Mouse (Mus musculus): Measurements from ENCODE around the gene Robo1.

The Robo1 gene

DNA sequence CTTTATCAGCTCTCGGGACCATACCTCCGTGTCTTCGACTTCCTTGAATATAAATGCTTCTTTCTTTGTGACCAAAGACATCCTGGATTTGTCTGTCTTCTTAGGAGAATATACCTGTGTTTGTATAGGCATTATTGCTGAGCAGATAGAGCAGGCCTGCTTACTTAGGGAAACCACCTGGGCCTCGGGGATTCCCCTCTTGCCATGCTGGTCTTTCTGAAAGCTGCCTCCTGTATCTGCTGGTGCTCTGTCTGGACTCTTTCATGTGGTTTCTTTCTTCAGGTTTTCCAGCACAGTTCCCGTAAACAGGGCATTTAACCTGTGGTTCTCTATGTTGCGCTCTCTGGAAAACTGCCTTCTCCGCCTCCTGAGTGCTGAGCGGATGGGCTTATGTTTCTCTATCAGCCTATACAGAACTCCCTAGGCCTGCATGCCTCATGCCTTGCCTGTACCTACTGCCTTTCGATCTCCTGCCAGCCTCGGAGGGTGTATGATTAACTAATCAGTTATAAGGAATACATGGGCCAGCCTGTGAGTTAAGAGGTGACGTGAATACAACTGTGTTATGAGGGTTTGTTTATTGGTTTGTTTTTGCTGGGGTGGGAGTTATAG is 370.9 kb downstream of the Robo1 start:
- DNase-seq (ENCODE audit: low spot score): no peak

DNA sequence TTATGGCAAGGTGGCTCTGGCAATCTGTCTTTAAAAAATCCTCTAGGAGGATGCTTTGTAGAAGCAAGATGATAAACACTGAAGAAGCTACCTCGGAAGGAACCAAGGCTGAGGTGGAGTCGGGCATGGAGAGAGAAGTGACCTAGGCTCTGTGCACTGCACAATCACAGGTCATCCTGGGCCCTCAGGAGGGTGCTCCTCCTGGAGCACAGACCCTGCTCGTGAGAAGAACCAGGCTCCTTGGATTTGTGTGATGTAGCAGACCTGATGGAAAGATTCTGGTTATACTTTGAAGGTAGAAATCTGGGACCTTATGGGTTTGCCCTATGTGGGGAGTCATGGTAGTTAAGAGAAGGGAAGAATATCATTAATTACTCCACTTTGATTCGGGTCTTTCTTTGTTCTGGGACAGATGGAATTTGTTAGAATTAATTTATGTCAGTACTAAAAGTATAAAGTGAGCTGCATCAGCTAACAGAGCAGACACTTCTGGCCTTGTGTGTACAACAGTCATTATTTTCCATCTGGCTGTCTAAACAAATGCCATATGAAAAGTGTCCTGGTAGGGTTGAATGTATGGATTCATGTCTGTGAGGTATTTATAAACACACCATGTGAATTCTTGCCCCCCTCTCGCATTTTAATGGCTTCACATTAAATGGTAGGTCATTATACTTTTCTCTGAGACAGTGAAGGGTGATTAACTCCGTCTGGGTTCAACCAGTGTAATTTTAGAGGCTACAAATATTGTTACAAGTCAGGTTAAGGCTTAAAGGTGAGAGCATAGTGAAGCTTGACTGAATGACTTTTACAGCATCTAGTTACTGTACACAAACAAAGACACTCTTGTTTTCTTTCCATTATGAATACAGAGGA is 377.7 kb downstream of the Robo1 start:
- no peak for DNase-seq (ENCODE audit: low spot score)

DNA sequence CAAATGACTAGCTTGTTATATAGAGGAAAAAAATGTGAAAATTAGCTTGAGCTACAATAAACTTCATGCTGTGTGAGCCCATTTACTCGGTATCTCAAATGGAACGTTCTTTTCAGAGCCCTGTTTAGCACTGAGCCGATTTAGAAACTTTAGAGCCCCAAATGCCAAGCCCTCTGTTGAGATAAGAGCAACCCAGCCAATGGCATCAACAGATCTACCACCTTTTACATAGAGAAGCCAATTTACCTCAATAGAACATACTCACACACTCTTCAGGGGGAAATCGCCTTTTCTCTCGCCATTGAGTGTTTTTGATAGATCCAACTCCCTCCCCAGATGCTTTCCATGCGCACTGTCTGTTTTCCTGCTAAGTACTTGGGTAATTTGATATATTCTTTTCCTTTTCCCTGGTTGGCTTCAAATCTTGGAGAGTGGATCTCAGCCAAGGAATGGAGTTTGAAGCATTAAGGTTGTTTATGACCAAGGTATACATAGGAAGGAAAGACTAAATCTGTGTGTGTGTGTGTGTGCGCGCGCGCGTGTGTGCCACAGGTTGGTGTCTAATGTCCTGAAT is 378.5 kb downstream of the Robo1 start:
- DNase-seq (ENCODE audit: low spot score): no peak

DNA sequence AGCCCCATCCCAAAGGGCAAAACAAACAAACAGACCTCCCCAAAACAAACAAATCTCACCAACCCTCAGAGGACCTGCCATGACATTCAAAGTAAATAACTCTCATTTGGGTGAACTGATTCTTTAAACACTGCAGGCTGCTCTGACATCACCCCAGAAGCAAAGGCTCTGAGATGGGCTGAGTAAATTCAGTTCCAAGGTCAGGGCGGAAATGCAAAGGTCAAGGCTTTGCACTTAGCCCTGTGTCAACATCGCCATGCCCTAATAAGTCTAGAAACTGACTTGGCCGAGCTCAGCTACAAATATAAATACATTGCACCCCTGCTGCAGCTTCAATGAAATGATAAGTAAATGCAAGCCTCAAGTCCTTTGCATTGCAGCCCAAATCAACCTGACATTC is 379.5 kb downstream of the Robo1 start:
- DNase-seq (ENCODE audit: low spot score): no peak

DNA sequence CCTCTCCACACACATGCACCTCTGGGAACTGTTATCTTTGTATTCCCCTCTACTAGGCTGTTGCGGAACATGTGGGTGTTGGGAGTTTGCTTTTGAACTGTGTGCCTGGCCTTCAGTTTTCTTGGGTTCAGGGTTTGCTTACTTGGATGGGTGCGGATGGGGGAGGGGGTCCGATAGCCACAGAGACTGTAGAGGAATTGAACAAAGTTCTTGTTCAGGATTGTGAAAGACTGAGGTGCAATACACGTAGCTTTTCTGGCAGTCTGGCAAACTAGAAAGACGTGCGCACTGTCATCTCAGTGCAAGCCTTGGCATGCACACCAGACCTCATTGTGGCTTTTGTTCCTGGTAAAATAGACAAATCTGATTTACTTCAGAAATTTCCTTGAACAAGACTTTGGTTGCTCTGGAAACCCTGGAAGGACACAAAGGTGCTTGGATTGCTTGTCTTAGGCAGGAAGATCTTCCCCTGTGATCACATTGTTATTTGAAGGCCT is 380.1 kb downstream of the Robo1 start:
- no peak for DNase-seq (ENCODE audit: low spot score)

DNA sequence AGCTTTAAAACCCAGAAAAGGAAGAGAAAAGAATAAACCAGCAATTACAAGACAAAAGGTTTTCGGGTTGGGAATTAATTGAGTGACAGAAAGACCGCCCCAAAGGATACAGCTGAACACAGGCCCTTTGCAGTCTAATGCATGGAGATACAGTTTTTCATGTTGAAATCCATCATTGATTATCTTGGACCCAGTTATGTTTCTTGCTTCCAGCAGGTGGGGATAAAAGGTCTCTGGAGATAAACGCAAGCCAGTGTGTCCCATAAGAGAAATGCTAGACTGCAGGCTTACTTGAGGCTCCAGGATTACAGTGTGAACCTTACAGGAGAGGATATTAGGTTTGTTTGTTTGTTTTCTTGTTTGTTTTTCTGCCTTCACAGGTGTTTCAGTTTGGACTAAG is 383.8 kb downstream of the Robo1 start:
- no peak for DNase-seq (ENCODE audit: low spot score)

DNA sequence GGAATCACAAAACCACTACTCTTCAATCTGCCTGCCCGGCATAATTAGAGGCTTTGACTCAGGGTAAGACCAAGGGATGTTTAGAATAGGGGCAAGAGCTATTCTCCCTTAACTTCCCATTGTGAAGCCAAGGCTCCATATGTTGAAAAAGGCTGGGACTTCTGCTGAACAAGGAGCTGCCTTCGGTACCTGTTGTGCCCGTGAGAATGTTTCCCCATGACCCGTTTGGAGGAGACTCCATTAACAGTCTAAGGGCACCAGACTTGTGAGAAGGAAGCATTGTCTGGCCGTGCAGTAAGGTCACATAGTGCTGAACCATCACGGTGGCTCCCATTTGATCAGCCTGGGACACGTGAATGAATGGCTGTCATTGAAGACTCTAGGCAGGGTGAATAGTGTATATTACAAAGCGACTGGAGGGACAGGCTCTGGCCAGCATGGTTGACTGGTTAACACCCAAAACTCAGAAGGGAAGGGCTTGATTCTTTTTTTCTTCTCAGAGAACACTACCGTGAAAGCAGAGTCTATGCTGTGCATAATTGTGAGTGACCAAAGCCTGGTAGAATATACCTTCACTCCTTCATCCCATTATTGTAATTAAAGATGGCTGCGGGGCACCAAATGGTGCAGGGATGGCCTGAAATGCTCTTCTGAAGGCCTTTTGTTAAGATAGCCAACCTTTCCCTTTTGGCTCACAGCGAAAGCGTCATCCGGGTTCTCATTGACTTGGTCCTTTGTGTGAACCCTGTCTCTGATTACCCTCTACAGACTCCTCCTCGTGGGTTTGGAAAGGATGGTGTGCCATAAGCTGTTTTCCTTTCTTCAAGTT is 385.6 kb downstream of the Robo1 start:
- no peak for DNase-seq (ENCODE audit: low spot score)

DNA sequence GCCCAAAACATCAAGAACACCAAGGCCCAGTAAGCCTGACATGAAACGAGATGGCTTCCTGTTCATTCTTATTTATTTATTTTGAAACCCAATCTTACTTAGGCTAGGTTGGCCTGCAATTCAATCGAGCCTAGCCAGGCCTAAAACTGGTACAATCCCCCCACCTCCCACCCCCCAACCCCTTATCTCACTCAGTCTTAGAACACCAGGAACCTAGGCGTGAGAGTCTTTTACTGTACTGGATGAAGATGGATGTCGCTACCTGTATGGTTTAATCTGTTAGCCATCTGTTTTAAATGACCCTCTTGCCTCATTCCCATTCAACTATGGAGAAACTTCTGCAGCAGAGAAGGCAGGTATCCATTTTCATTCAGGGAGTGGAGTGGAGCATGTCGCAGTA is 386.7 kb downstream of the Robo1 start:
- no peak for DNase-seq (ENCODE audit: low spot score)

DNA sequence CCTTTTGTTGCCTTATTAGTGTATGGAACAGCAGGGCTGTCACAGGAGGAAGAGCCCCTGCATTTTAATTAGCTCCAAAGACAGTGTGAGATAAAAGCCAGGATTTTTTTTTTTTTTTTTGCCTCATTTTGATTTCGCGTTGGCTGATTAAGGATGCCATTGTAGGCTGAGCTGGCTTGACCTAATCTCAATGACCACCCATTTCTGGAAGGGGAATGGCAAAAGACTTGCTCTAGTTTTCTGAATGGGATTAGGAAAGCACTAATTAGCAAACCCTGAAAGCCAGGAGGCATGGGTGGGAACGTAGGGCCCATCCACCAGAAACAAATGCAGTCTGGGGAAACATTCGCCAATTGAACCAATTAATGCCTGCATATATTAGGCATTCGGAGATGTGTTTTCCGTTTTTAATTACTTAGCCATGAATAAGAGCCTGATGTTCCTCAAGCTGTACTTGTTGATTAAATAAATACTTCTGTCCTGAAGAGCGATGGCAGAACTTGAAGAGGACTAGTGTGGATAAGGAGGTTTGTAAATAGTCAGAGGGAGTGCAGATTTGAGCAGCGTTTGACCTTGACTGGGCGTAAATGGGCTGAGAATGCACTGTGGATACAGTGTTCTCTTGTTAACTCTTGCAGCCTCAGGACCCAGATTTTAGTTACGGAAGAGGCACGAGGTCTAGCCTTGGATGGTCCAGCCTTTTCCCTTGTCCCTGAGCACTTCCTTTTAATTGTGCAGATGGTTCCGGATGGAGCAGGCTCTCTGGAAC is 391.3 kb downstream of the Robo1 start:
- no peak for DNase-seq (ENCODE audit: low spot score)

DNA sequence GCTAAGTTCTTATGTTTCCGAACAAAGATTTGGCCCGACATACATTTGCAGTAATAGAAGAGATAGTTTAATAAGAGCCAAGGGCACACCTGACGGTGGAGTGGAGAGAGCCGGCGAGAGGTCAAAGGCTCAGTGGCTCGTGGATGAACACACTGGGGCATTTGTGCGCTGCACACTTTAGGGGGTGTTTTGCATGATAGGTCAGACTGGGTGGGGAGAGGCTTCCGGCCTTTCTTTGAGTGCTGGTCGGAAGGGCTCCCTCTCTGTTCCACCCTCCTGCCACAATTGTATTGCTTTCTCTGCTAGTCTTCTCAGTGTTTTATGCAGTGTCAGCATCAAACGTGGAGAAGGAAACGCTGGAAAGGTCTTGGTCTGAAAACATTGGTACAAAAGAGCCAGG is 392.2 kb downstream of the Robo1 start:
- no peak for DNase-seq (ENCODE audit: low spot score)

DNA sequence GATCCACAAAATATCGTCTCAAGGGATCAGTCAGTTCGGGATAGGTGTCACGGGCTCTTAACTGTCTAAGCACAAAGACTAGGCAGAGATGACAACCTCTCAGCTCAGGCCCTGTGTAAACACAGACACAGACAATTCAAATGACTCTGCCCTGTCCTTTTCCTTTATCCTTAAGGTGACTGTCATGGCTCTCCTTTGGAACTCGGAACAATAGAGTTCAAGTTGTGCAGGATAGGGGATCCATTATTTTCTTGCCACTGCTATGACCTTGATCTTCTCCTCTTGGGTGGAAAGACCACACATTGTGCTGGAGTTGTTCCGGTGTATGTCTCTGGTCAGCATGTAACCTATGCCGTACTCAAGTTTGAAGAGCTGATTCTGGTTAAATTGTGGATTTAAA is 395.4 kb downstream of the Robo1 start:
- DNase-seq (ENCODE audit: low spot score): no peak

DNA sequence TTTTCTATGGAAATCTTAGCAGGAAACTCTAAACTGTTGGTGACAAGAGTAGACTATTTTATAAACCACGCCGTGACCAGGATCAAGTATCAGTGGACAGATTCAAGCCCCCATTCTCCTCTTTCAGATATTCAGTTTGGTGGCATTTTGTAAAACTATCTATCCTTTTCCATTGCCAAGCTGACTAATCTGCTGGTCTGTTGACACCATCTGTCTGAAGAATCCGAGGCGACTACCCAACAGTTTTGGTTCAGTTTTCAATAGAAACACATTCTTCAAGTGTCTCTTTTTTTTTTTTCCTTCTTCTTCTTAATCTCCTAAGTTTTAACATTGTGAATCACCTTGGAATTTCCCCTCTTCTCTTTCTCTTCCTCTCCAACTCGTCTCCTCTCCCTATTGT is 397.7 kb downstream of the Robo1 start:
- no peak for DNase-seq (ENCODE audit: low spot score)

DNA sequence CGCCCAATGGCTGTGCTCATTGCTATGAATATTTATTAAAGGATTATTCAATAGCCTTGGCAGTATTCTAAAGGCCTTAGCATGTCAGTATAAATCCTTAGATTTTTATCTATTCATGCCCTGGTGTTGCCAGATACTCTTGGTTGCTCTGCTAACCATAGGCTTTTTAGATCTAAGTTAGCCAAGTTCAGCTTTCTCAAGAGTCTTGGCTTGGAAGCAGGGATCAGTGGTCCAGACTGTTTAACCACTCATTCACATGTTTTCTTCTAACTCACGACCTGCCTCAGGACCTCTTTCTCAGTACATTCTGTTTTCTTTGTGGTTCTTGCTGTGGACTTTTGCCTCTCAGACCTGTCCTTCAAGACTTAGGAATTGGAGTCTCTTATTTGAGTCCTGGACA is 400.4 kb downstream of the Robo1 start:
- DNase-seq (ENCODE audit: low spot score): no peak

DNA sequence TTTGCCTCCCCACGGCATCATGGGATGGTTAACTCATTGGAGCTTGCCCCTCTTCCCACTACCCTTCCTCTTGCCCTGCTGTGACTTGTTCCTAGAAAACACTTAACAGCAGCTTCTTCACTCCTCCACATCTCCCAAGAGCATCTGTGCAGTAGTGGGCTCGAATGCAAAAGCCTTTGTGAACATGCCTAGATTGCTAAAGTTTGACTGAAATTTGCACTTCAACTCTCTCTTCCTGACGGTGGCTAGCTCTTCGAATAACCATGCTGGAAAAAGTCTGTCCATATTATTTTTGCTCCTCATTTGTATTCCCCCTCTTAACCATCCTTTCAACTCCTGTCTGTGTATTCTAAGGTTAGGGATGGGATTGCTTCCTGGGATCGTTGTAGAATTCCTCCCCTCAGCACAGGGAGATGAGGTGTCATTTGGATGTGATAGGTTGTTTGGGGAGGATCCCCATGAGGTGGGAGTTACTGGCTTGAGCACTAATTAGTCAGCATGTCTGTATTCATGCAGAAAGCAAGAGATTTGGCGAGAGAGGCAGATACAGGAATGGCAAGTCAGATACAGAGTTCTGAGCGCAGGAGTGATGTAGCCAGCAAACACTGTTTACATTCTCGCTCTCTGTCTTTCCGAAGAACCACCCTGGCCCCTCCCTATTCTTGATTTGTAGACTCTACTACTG is 409.2 kb downstream of the Robo1 start:
- no peak for DNase-seq (ENCODE audit: low spot score)

DNA sequence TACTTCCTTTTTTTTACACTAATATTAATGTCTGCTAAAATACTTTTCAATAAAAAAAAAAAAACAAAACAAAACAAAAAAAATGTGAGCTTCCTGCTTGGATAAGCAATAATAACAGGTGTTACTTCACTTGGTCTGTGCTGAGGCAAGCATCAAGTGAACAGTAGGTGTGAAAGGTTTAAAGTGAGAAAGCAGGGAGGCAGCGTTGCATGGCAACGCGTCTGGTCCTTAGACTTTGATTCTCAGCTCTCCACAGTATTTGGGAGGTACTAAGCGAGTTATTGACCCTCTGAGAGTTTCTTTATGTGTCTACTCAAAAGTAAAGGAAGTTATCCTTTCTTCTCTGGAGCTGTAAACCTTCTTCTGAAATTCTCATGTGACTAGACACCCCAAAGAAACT is 411.0 kb downstream of the Robo1 start:
- no peak for DNase-seq (ENCODE audit: low spot score)

DNA sequence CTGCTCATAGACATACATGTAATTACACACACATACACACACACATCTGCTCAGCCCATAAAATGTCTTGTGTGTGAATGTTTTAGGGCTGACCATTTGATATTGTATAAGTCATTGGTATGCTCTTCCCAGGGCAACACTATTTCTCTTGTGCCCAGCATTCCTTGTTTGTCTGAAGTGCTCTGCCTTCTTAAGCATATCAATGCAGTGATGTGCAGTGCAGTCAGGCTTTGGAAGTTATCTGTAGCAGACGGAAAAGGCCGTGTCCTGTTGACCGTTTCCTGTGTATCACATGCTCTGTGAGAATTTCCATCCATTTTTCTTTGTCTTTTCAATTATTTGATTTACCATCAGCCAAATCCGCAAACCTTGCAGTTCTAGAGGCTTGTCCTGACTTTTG is 412.9 kb downstream of the Robo1 start:
- no peak for DNase-seq (ENCODE audit: low spot score)

DNA sequence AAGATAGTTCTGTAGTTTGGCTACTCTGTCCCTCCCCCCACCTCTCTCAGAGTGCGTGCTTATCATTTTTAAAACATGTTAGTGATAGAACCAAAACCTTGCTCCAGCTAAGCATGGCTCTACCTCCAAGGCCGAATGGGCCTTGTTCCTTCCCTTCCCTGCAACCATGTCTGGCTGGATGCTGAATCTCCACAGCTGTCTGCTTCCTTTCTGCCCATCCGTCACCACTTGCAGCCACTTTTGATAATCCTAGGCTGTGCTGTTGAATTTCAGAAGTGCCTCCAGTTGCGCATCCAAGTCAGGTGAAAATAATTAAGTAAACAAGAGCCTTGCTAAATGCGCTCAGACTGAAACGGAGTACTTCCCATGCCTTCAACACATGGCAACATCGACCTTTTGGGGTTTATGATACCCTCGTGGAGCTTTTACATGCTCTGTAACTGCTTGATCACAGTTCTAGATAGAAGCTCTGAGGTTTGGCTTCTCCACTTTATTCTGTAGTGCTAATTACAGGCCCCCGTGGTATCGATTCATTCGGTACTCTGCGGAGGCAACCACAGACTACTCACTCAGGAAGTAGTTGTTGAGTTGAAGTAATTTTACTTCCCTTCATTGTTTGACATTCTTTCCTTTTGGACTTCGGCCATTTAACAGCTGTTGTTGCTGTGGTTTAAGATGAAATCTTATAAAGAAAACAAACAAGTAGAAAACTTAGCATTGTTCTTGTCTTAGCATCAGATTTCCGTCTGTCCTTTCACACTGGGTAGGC is 413.8 kb downstream of the Robo1 start:
- DNase-seq (ENCODE audit: low spot score): no peak

DNA sequence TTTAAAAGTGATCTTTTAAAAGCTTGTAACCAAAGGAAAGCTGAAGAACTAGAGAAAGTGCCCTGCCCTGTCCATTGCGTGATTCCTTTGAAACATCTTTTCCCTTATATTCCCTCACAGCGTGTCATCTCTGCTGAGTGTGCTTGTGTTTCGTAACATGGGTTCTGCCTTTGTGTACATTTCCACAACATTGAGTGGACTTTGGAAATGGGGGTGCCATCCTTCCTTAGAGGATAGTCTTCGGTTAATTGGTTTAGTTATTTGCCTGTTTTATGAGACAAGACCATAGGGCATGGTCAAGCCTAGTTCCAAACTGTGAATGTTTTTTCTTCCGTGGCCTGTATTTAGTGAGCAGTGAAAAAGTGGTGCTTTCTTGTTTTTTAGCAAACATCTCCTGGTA is 426.1 kb downstream of the Robo1 start:
- no peak for DNase-seq (ENCODE audit: low spot score)

DNA sequence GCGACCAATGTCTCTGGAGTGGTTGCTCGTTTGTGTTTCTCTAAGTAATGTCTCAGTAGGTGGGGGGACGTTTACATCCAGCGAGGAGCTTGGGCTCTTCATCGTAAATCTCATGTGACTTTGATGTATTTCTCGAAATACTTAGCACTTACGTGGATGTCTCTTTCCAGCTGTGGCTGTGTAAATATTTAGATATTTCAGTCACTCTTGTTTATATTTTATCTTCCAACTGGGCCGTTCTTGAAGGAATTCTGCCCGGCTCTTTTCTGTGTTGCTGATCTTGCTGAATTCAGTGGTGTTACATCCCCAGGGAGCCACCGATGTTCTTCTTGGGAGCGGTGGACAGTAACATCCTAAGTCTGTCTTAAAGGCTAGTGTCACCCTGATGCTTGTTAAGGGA is 427.1 kb downstream of the Robo1 start:
- DNase-seq (ENCODE audit: low spot score): no peak

DNA sequence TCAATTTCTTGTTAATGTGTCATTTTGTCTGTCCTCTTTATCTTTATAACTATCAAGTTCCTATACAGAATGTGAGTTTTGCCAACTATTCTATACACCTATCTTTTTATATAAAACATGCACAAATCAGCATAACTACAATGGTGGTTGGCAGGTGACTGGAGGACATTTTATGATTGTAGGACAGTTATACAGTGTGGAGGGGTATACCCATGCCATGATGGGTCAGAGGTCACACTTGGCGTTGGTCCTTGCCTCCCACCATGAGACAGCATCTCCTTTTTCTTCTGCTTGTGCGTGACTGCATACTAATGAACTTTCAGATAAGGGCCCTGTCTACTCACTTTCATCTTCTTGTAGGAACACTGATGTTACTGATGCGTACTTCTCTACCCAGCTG is 427.5 kb downstream of the Robo1 start:
- no peak for DNase-seq (ENCODE audit: low spot score)

Data from spleen, adult 12 weeks (tissue).